Mouse (Mus musculus) CD4-positive naive resting alpha-beta T cell, adult 57 days (primary cell): Measurements from ENCODE around the gene Hnf1a. TPM values are rescaled to one million over a fixed set of nuclear protein-coding genes. Genes with fewer than 3 reads are reported as not detected.

Experiments
- total RNA-seq: library from RNA; stranded (reverse); gene quantifications from one replicate; pipeline ENCODE4 v1.2.4, GENCODE M21; 2023

The Hnf1a gene
- not detected for total RNA-seq

DNA sequence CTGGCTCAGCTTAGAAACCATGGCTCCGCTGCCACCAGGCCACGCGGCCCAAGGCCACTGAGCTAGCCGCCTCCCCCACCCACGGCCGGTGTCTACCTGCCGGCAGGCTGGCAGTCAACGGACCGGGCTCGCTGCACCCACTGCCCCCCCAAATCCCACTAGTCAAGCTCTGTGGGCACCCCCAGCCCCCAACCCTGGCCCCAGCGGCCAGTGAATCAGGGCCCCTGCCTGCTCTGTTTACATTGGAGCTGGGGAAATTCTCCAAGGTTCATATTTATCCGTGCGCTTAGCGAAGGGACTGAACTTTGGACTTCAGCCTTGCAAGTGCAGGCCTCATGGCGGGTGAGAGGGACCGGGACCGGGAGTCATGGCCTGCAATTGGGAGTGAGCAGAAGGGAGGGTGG, at the start of gene Hnf1a:
Gene Hnf1a, minus strand, starts transcription at position 271 of the 404 bp plus-strand sequence.

DNA sequence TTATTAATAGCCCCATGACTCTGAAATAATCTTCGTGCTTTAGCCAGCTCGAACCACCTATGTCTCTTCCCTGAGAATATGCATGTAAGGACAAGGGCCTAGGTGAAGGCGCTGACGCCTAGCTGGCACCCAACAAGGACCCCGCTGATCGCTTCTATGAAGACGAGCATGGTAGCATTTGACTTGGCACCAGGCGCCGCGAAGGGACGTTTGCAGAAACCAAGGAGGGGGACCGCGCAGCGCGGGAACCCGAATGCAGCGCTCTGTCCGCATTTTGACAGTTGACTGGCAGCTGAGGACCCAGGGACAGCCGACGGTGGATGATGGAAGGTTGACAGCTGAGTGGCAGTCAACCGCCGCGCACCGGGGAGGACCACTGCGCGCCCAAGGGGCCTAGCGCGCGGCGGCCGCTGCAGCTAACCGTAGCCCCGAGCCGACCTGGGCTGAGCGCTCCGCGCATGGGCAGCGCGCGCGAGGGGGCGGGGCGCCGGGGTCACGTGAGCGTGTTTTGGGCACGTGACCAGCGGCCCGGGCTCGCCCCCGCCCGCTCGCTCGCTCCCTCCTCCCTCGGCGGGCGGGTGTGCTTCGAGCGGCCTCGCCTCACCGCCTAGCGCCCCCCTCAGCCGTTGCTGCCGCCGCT, 39.8 kb upstream of the Hnf1a start, which contains the start of gene Sppl3:
Gene Sppl3, plus strand, starts transcription at position 561 of the 640 bp plus-strand sequence.

DNA sequence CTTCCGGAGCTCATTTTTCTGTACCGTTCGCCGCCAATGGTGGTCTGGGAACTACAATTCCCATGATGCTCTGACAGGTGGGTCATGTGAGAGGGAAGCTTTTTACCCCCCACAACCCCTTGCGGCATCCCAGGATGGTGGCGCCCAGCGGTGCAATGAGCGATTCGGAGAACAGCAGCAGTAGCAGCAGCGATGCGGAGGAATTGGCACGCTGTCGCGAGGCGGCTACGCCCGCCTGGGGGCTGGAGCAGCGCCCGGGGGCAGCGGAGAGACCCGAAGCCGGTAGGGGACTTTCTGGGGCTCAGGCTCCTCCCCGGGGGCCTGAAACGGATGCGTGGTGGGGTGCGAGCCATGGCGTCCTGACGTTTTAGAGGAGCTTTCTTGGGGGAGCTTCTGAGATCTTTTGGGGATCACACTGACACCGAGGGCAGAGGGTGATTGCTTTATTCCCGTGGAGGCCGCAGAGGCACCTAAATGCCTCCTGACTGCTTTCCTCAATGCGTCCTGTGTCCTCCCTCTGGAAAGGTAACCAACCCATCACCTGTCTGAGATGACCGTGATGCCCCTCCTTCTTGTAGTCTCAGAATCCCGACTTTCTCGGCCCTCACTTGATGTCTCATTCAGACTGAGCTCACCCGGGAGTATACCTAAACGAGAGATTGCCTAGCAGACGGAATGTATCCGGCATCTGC, 28.7 kb downstream of the Hnf1a start, which contains the start of gene 2210016L21Rik:
Gene 2210016L21Rik, plus strand, starts transcription at position 85 of the 692 bp plus-strand sequence.

DNA sequence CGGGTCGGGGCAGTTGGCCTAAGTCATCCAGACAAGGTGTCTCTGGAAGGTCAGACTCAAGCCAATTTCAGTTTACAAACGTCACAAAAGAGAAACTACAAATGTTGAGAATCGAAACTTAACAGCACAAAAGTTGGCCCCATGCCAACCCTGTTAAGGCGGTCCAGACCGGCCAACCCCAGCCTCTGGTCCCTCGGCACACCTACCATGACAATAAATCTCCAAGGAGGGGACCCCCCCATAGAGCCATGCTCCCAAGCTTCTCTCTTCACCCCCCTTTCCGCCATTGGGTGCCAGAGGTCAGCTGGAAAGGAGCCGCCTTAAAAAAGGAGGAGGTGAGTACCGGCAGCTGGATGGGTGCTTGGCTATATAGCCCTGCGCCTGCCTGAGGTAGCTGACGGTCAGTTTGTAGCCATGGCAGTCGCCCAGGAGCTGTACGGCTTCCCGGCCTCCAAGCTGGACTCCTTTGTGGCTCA, 47.9 kb downstream of the Hnf1a start, which contains the start of gene Oasl1:
Gene Oasl1, plus strand, starts transcription at position 243 of the 476 bp plus-strand sequence.

Other genes with a start within 250 kb of the Hnf1a start
- gene Ankrd13a, start 196.4 kb downstream of the Hnf1a start, total RNA-seq, result 161 TPM
- gene Git2, start 195.6 kb downstream of the Hnf1a start, total RNA-seq, result 175 TPM
- gene 1500011B03Rik, start 147.6 kb downstream of the Hnf1a start, total RNA-seq, result 50.6 TPM
- gene 4930519G04Rik, start 117.4 kb downstream of the Hnf1a start, total RNA-seq, result not detected
- not detected for gene Gm9936, start 112.4 kb downstream of the Hnf1a start, total RNA-seq
- gene Oasl2, start 74.2 kb downstream of the Hnf1a start, total RNA-seq, result 10.5 TPM
- gene Oasl1, start 47.9 kb downstream of the Hnf1a start, total RNA-seq, result 2.5 TPM
- gene 2210016L21Rik, start 28.9 kb downstream of the Hnf1a start, total RNA-seq, result 30.9 TPM
- 57.6 TPM for gene Sppl3, start 40.0 kb upstream of the Hnf1a start, total RNA-seq
- not detected for gene Gm10401, start 127.2 kb upstream of the Hnf1a start, total RNA-seq
- 28.5 TPM for gene Acads, start 148.3 kb upstream of the Hnf1a start, total RNA-seq
- gene Unc119b, start 163.9 kb upstream of the Hnf1a start, total RNA-seq, result 32.5 TPM
- gene Mlec, start 187.1 kb upstream of the Hnf1a start, total RNA-seq, result 90.7 TPM
- 0.47 TPM for gene Cabp1, start 223.3 kb upstream of the Hnf1a start, total RNA-seq